Mouse (Mus musculus): ENCODE measurements around the gene Gm45337. TPM values are rescaled to one million over a fixed set of nuclear protein-coding genes. Genes with fewer than 3 reads are reported as not detected.
"Not testable (repeated sequence)": the region's sequence is repeated elsewhere in the genome, so short reads cannot be mapped to it uniquely, and the experiment has no call there.

Gene Gm45337
- total and polyA plus RNA-seq, 2 experiments from 2014 or later, result not detected

- WGBS, result 89% methylated on average over 3 of the region's 3 CpGs
- Histone ChIP-seq H3K36me3 (ENCODE audit: insufficient read depth, low read length) (no peaks in the 10 kb centered on the region), H3K4me2 (ENCODE audit: low read depth, low read length) (no peak overlapping the region), H3K4me1 (ENCODE audit: insufficient read depth, low read length) (no peaks in the 10 kb centered on the region), H3K9ac (replicated peaks; ENCODE audit: low read length) (no peak overlapping the region), H3K27ac (no peak overlapping the region), H3K9me3 (ENCODE audit: low read length) (no peaks in the 10 kb centered on the region), H3K27me3 (ENCODE audit: insufficient read depth, low read length) (no peaks in the 10 kb centered on the region), H3K4me3 (ENCODE audit: low read length) (no peak overlapping the region)
- ATAC-seq, result no peak
- TF ChIP-seq CTCF (IDR thresholded peaks at IDR 0.05; ENCODE audit: low read depth), result no peak
- no peak for DNase-seq (ENCODE audit: low spot score)
Observed at GRCm38 (mm10) chr7:142159366-142159765, 15.0 kb upstream of the Gm45337 start.

- H3K4me1 ChIP-seq (ENCODE audit: insufficient read depth, low read length); H3K9ac ChIP-seq (replicated peaks; ENCODE audit: low read length); DNase-seq (ENCODE audit: low spot score); H3K4me2 ChIP-seq (ENCODE audit: low read depth, low read length); ATAC-seq; H3K27me3 ChIP-seq (ENCODE audit: insufficient read depth, low read length); H3K9me3 ChIP-seq (ENCODE audit: low read length); H3K4me3 ChIP-seq (ENCODE audit: low read length); H3K36me3 ChIP-seq (ENCODE audit: insufficient read depth, low read length); H3K27ac ChIP-seq: not testable (repeated sequence)
- WGBS, result 52% methylated on average over 2 of the region's 2 CpGs
Observed at GRCm38 (mm10) chr7:142157013-142157412, 12.6 kb upstream of the Gm45337 start, which contains the start of gene Gm29735. Gene Gm29735 (minus strand): TSS chr7:142157113.

GRCm38 (mm10) chr7:142155308-142155707 lies 10.9 kb upstream of the Gm45337 start:
- WGBS, result 44% methylated on average over 1 of the region's 1 CpGs
- no peak for DNase-seq (ENCODE audit: low spot score)
- ATAC-seq, result no peak
- no peaks in the 10 kb centered on the region for H3K4me1 ChIP-seq (ENCODE audit: insufficient read depth, low read length)
- H3K9me3 ChIP-seq (ENCODE audit: low read length), result no peaks in the 10 kb centered on the region
- no peak for TF ChIP-seq CTCF (IDR thresholded peaks at IDR 0.05; ENCODE audit: low read depth)
- H3K27me3 ChIP-seq (ENCODE audit: insufficient read depth, low read length), result no peaks in the 10 kb centered on the region
- H3K4me3 ChIP-seq (ENCODE audit: low read length), result no peak overlapping the region
- H3K9ac ChIP-seq (replicated peaks; ENCODE audit: low read length), result no peak overlapping the region
- H3K4me2 ChIP-seq (ENCODE audit: low read depth, low read length), result no peak overlapping the region
- no peak overlapping the region for H3K27ac ChIP-seq
- no peaks in the 10 kb centered on the region for H3K36me3 ChIP-seq (ENCODE audit: insufficient read depth, low read length)

GRCm38 (mm10) chr7:142152191-142152590 lies 7.8 kb upstream of the Gm45337 start:
- Histone ChIP-seq H3K4me1 (ENCODE audit: insufficient read depth, low read length) (no peaks in the 10 kb centered on the region), H3K36me3 (ENCODE audit: insufficient read depth, low read length) (no peaks in the 10 kb centered on the region), H3K27ac (no peak overlapping the region), H3K9ac (replicated peaks; ENCODE audit: low read length) (no peak overlapping the region), H3K9me3 (ENCODE audit: low read length) (no peaks in the 10 kb centered on the region), H3K4me2 (ENCODE audit: low read depth, low read length) (no peak overlapping the region), H3K4me3 (ENCODE audit: low read length) (no peak overlapping the region), H3K27me3 (ENCODE audit: insufficient read depth, low read length) (no peaks in the 10 kb centered on the region)
- WGBS, result 80% methylated on average over 4 of the region's 4 CpGs
- DNase-seq (ENCODE audit: low spot score) (no peak), ATAC-seq (no peak)
- TF ChIP-seq CTCF (IDR thresholded peaks at IDR 0.05; ENCODE audit: low read depth), result no peak

GRCm38 (mm10) chr7:142148633-142149032 lies 4.2 kb upstream of the Gm45337 start:
- Histone ChIP-seq H3K4me3 (ENCODE audit: low read length) (no peak overlapping the region), H3K9ac (replicated peaks; ENCODE audit: low read length) (no peak overlapping the region), H3K4me2 (ENCODE audit: low read depth, low read length) (no peak overlapping the region), H3K4me1 (ENCODE audit: insufficient read depth, low read length) (no peaks in the 10 kb centered on the region), H3K27ac (no peak overlapping the region), H3K27me3 (ENCODE audit: insufficient read depth, low read length) (no peaks in the 10 kb centered on the region), H3K36me3 (ENCODE audit: insufficient read depth, low read length) (no peaks in the 10 kb centered on the region), H3K9me3 (ENCODE audit: low read length) (no peaks in the 10 kb centered on the region)
- DNase-seq (ENCODE audit: low spot score) (no peak), ATAC-seq (no peak)
- no peak for TF ChIP-seq CTCF (IDR thresholded peaks at IDR 0.05; ENCODE audit: low read depth)

GRCm38 (mm10) chr7:142146033-142146432 lies 1.6 kb upstream of the Gm45337 start:
- DNase-seq (ENCODE audit: low spot score), result peak; percentile 73
- Histone ChIP-seq H3K4me2 (ENCODE audit: low read depth, low read length) (no peak overlapping the region), H3K9ac (replicated peaks; ENCODE audit: low read length) (no peak overlapping the region), H3K36me3 (ENCODE audit: insufficient read depth, low read length) (no peaks in the 10 kb centered on the region), H3K4me1 (ENCODE audit: insufficient read depth, low read length) (no peaks in the 10 kb centered on the region), H3K4me3 (ENCODE audit: low read length) (no peak overlapping the region), H3K9me3 (ENCODE audit: low read length) (no peaks in the 10 kb centered on the region), H3K27me3 (ENCODE audit: insufficient read depth, low read length) (no peaks in the 10 kb centered on the region), H3K27ac (no peak overlapping the region)
- ATAC-seq, result no peak
- 10% methylated on average over 1 of the region's 1 CpGs for WGBS
- peak; percentile 66 for TF ChIP-seq CTCF (IDR thresholded peaks at IDR 0.05; ENCODE audit: low read depth)

GRCm38 (mm10) chr7:142145413-142145940 lies 1.1 kb upstream of the Gm45337 start:
- Histone ChIP-seq H3K4me2 (ENCODE audit: low read depth, low read length) (no peak overlapping the region), H3K9me3 (ENCODE audit: low read length) (no peaks in the 10 kb centered on the region), H3K36me3 (ENCODE audit: insufficient read depth, low read length) (no peaks in the 10 kb centered on the region), H3K27ac (no peak overlapping the region), H3K4me1 (ENCODE audit: insufficient read depth, low read length) (no peaks in the 10 kb centered on the region), H3K9ac (replicated peaks; ENCODE audit: low read length) (no peak overlapping the region), H3K4me3 (ENCODE audit: low read length) (no peak overlapping the region), H3K27me3 (ENCODE audit: insufficient read depth, low read length) (no peaks in the 10 kb centered on the region)
- WGBS, result 61% methylated on average over 4 of the region's 4 CpGs
- DNase-seq (ENCODE audit: low spot score) (no peak), ATAC-seq (no peak)
- TF ChIP-seq CTCF (IDR thresholded peaks at IDR 0.05; ENCODE audit: low read depth), result no peak

- H3K9me3 ChIP-seq (ENCODE audit: low read length); H3K4me2 ChIP-seq (ENCODE audit: low read depth, low read length); H3K9ac ChIP-seq (replicated peaks; ENCODE audit: low read length); DNase-seq (ENCODE audit: low spot score); H3K36me3 ChIP-seq (ENCODE audit: insufficient read depth, low read length); ATAC-seq; H3K4me3 ChIP-seq (ENCODE audit: low read length); H3K27me3 ChIP-seq (ENCODE audit: insufficient read depth, low read length); H3K27ac ChIP-seq; H3K4me1 ChIP-seq (ENCODE audit: insufficient read depth, low read length): not testable (repeated sequence)
- WGBS, result 55% methylated on average over 1 of the region's 1 CpGs
Observed at GRCm38 (mm10) chr7:142143506-142144010, 849 bp downstream of the Gm45337 start.
